Mouse (Mus musculus): ENCODE results near the gene Nfia. TPM values are rescaled to one million over a fixed set of nuclear protein-coding genes. Genes with fewer than 3 reads are reported as not detected.

Gene Nfia
- polyA plus RNA-seq, 1 experiment from 2014 or later, result 51.0 TPM

DNA sequence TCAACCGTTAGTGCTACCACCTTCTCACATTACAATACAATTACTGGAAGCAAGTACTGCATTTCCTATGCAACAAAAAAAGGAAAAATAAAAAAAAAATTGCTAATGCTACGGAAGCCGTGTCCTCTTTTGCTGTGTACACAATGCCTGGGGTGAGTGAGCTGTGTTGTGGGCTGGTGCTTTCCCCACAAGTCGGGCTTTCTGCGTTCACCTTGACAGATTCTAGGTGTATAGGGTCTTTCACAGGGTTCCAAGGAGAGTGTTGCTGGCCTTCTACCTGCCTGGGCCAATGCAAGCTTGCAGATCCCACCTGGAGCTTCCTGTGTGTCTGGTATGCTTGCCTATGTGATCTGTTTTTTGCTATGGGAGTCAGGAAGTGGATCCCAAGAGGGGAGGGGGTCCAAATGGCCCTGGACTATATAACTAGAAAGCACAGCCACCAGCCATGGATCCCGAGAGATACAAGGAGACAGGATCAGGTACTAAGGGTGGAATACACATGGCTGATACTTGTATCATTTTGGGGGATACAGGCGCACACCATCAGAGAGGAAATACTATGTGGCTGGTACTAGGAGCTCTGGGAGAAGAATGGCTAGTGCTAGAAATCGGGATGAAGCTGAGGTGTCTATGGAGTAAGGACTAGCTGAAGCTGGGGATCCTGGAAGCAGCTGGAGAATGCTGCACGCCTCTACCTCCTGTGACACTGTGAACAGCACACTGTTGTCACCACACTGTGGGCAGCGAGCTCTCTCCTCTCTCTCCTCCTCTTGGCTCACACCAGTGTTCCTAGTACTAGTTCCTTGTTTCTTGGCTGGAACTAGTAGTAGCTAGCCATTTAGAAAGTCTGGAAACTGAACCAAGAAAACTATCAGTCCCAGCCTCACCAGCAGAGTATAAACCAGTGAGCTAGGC, 346.5 kb downstream of the Nfia start:
- no peaks in the 10 kb centered on the region for H3K9me3 ChIP-seq
- no peaks in the 10 kb centered on the region for H3K36me3 ChIP-seq
- H3K4me1 ChIP-seq, result no peaks in the 10 kb centered on the region; the same call in 1 of the 2 replicates
- 0 out of 2 replicates have a peak overlapping the region, but pooled peaks have one; percentile 23 for H3K27ac ChIP-seq
- 0 out of 2 replicates have a peak, but pooled peaks have one; percentile 44 for ATAC-seq (ENCODE audit: insufficient number of reproducible peaks, insufficient read depth, low FRiP score, low TSS enrichment)
- H3K9ac ChIP-seq, result no peak overlapping the region
- H3K4me3 ChIP-seq, result no peak overlapping the region
- no peaks in the 10 kb centered on the region for H3K27me3 ChIP-seq
- H3K4me2 ChIP-seq (replicated peaks), result no peak overlapping the region
- WGBS, result 64% methylated on average over 10 of the region's 10 CpGs

DNA sequence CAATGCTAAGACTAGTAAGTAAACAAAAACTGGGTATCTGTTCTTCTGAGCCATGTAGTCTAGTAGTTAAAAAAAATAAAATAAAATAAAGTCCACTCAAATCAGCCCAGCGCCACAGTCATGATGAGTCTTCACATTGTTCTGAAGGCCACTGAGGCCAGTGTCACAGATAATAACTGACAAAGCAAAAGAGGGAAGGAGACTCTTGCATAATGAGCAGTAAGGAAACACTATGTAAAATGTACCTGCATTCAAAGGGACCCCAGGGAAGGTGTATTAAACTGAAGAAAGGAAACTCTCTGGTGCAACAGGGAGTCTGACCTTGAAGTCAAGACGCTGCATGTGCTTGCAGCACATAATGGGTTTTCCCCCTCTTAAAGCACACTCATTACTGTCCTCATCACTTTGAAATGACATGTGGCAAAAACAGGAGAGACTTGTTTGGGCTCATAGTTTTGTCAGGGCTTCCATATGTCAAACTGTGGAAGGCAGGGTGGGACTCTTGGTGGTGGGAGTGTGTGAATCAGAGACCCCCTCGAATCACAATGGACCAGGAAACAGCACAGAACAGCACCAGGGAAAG, 347.5 kb downstream of the Nfia start:
- no peak overlapping the region for H3K4me3 ChIP-seq
- no peaks in the 10 kb centered on the region; the same call in 1 of the 2 replicates for H3K4me1 ChIP-seq
- H3K4me2 ChIP-seq (replicated peaks), result no peak overlapping the region
- no peaks in the 10 kb centered on the region for H3K36me3 ChIP-seq
- H3K9ac ChIP-seq, result no peak overlapping the region
- H3K9me3 ChIP-seq, result no peaks in the 10 kb centered on the region
- no peak for ATAC-seq (ENCODE audit: insufficient number of reproducible peaks, insufficient read depth, low FRiP score, low TSS enrichment)
- no peak overlapping the region for H3K27ac ChIP-seq
- 72% methylated on average over 3 of the region's 3 CpGs for WGBS
- no peaks in the 10 kb centered on the region for H3K27me3 ChIP-seq

DNA sequence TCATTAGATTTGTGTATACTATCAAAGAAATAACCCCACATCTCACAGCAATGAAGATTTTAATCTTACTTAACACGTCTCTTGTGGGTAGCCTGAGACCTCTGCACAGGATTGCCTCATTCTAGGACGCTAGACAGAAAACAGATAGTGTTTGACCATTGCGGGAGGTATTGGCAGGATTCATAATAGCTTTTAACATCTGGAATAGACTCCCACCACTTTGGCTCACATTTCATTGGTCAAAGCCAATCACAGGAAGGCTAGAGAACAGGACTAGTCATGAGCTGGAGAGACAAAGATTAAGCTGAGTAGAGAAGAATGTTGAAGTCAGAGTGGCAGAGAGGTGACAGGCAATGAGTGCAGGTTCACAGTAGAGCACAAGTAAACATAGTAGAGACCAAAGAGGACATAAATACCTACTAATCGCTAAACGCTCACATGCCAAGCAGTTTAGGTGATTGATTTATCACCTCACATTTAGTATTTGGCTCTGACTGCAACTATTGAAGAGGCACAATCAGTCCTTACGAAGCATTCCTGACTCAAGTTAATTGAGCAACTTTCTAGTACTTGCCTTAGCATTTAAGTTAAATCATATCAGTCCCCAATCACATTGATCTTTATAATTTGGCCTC, 348.3 kb downstream of the Nfia start:
- ATAC-seq (ENCODE audit: insufficient number of reproducible peaks, insufficient read depth, low FRiP score, low TSS enrichment), result no peak
- Histone ChIP-seq H3K9ac (no peak overlapping the region), H3K4me3 (no peak overlapping the region), H3K4me1 (no peaks in the 10 kb centered on the region; the same call in 1 of the 2 replicates), H3K27ac (no peak overlapping the region), H3K9me3 (no peaks in the 10 kb centered on the region), H3K4me2 (replicated peaks) (no peak overlapping the region), H3K36me3 (no peaks in the 10 kb centered on the region), H3K27me3 (no peaks in the 10 kb centered on the region)
- 78% methylated on average over 6 of the region's 6 CpGs for WGBS

DNA sequence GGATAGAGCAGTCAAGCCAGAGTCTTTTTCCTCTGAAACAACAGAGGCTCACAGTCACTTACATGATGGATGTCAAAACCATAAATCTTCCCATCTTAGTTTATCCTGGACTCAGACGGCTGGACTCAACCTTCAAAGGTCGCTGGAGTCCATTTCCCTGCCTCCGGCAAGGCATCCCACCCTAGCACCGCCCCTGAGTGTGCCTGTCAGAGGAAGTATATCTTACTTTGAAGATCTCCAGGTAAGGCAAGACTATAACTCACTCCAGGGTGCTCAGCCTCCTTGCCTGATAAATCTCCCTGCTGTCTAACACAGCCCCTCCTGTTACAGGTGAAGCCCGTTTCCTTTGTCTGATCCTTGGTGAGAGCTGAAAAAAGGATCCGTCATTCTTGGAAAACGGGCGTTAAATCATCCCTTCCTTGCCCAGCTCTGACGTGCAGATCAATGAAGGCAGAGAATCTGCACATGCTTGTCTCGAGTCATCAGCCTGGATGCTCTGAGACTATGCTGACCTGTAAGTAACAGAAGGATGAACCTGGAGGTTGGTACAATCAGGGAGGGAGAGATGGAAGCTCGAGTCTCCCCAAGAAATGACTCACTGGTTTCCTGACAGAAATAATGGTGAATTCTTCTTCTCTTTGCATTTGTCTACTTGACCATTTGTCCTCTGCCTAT, 353.6 kb downstream of the Nfia start:
- 70% methylated on average over 11 of the region's 11 CpGs for WGBS
- Histone ChIP-seq H3K4me3 (no peak overlapping the region), H3K36me3 (no peaks in the 10 kb centered on the region), H3K4me2 (replicated peaks) (no peak overlapping the region), H3K27me3 (no peaks in the 10 kb centered on the region), H3K9me3 (no peaks in the 10 kb centered on the region), H3K9ac (no peak overlapping the region), H3K27ac (no peak overlapping the region), H3K4me1 (no peaks in the 10 kb centered on the region)
- no peak for ATAC-seq (ENCODE audit: insufficient number of reproducible peaks, insufficient read depth, low FRiP score, low TSS enrichment)

DNA sequence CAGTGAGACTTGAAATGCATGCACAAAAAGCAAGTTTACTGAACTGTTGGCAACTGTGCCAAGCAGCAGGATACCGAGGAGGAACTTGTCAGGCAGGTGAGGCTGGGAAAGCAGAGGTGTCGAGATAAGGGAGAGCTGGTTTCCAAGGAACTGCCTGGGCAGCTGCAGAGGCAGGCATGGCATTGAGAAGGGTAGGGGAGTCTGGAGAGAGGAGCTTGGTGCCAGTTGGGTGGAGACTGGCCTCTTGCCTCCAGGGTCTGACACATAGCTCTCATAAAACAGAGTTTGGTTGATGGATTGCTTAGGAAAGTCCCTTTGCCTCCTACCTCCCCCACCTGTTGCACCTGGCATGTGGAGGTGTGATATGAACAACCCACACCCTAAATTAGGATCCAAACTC, 358.3 kb downstream of the Nfia start:
- no peak for ATAC-seq (ENCODE audit: insufficient number of reproducible peaks, insufficient read depth, low FRiP score, low TSS enrichment)
- H3K27me3 ChIP-seq, result no peaks in the 10 kb centered on the region
- 71% methylated on average over 2 of the region's 2 CpGs for WGBS
- no peak overlapping the region for H3K4me2 ChIP-seq (replicated peaks)
- no peaks in the 10 kb centered on the region for H3K4me1 ChIP-seq
- H3K27ac ChIP-seq, result no peak overlapping the region
- H3K9ac ChIP-seq, result no peak overlapping the region
- no peaks in the 10 kb centered on the region for H3K9me3 ChIP-seq
- no peak overlapping the region for H3K4me3 ChIP-seq
- H3K36me3 ChIP-seq, result no peaks in the 10 kb centered on the region

DNA sequence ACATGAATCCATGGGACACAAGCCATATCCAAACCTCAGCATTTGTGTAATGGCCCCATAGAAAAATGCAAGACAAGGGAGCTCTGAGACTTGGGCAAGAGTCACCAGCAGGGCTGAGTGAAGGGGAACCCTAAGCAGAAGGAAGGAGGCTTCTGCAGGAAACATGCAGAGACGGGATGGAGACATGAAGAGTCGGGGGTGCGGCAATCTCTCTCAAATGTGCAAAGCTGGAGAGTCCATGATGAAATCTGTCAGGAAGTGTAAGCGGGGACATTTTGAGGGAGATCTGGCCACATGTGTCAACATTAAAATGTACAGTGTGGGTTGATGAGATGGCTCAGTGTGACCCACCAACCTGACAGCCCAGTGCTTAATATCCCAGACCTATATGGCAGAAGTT, 361.5 kb downstream of the Nfia start:
- Histone ChIP-seq H3K9me3 (no peaks in the 10 kb centered on the region), H3K4me1 (no peaks in the 10 kb centered on the region), H3K4me2 (replicated peaks) (no peak overlapping the region), H3K9ac (no peak overlapping the region), H3K4me3 (no peak overlapping the region), H3K27me3 (no peaks in the 10 kb centered on the region), H3K36me3 (no peaks in the 10 kb centered on the region), H3K27ac (no peak overlapping the region)
- WGBS, result 96% methylated on average over 4 of the region's 4 CpGs
- ATAC-seq (ENCODE audit: insufficient number of reproducible peaks, insufficient read depth, low FRiP score, low TSS enrichment), result no peak

DNA sequence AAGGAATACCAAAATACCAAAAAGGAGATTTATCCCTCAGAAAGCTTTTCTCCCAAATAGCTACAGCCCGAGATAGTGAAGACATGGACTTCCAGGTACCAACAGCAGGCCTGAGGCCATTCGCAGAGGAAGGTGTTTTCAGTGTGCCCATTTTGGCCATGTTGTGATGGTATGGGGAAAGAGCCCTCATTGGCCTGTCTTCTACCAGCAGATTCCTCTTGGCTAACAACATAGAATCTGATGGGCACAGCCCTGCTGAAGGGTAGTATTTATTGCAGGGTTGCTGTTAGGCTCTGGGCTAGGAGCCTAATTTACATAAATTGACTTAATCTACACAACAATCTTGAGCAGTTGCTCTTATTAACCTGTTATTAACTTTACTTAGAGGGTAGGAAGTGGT, 363.5 kb downstream of the Nfia start:
- 93% methylated on average over 2 of the region's 2 CpGs for WGBS
- Histone ChIP-seq H3K27ac (no peak overlapping the region), H3K4me1 (no peaks in the 10 kb centered on the region), H3K9me3 (no peaks in the 10 kb centered on the region), H3K4me2 (replicated peaks) (no peak overlapping the region), H3K4me3 (no peak overlapping the region), H3K36me3 (no peaks in the 10 kb centered on the region), H3K27me3 (no peaks in the 10 kb centered on the region), H3K9ac (no peak overlapping the region)
- ATAC-seq (ENCODE audit: insufficient number of reproducible peaks, insufficient read depth, low FRiP score, low TSS enrichment), result no peak

DNA sequence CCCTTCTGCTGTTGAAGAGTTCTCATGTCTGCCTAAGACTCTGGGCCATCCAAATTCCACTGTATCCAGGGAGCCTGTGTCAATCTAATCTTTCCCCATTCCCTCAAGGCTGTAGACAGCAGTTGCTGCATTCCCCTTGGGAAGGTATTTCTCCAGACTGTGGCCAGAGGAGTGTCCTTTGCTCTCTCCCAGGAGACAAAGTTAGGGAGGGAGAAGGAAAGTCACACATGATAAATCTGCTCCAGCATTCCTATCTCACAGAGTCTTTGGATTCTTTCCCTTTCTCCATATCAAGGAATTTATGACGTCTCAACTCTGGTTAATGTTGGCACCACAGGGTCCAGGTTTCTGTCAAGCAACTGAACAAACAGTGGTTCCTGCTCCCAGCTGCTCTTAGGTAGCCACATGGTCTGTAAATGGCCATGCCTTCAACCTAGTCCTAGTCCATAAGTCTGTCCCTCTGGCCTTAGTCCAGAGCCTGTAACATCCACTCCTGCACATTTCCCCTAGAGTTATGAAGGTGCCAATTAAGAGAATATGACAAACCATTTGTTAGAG, 370.4 kb downstream of the Nfia start:
- WGBS, result 83% methylated on average over 1 of the region's 1 CpGs
- no peaks in the 10 kb centered on the region for H3K27me3 ChIP-seq
- no peaks in the 10 kb centered on the region for H3K36me3 ChIP-seq
- no peak overlapping the region for H3K9ac ChIP-seq
- no peak for ATAC-seq (ENCODE audit: insufficient number of reproducible peaks, insufficient read depth, low FRiP score, low TSS enrichment)
- no peak overlapping the region for H3K4me3 ChIP-seq
- H3K4me1 ChIP-seq, result no peaks in the 10 kb centered on the region
- H3K9me3 ChIP-seq, result no peaks in the 10 kb centered on the region
- no peak overlapping the region for H3K27ac ChIP-seq
- H3K4me2 ChIP-seq (replicated peaks), result no peak overlapping the region

DNA sequence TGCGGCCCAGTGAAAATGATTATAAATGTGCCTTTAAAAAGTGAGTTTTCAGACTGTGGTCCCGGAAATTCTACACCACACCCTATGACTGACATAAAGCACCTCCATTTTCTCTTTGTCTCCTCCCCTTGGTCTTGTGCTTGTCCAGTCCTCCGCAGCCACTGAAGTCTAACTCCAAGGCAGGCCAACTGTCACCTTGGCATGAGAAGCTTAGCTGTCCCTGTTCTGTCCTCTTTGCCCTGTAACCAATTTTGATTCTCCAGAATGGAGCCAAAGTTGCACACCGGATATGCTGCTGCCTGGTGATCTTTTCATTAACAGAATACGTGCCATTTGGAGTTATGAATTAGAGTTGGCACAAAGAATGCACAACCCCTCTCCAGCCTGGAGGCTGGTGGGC, 378.0 kb downstream of the Nfia start:
- H3K36me3 ChIP-seq, result no peaks in the 10 kb centered on the region
- no peak overlapping the region for H3K27ac ChIP-seq
- H3K27me3 ChIP-seq, result no peaks in the 10 kb centered on the region
- H3K4me2 ChIP-seq (replicated peaks), result no peak overlapping the region
- ATAC-seq (ENCODE audit: insufficient number of reproducible peaks, insufficient read depth, low FRiP score, low TSS enrichment), result no peak
- no peaks in the 10 kb centered on the region for H3K9me3 ChIP-seq
- H3K4me1 ChIP-seq, result no peaks in the 10 kb centered on the region
- 79% methylated on average over 5 of the region's 5 CpGs for WGBS
- H3K9ac ChIP-seq, result no peak overlapping the region
- no peak overlapping the region for H3K4me3 ChIP-seq

DNA sequence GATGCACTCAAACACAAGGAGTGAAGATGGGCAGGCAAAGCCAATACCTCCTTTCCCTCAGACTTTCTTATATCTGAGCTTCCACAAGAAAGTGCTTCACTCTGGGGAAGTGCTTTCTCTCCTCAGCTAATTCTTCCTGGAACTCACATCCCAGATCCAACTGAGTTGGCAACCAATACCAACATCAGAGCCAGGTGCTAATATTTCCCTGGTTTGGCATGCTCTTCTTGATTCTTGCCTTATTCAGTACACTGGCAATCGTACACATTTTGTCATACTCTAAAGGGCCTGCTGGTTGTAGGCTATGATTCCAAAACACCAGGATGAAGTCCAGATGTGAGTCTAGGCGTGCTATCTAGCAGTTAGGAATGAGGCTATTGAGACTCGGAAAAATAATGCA, 385.4 kb downstream of the Nfia start:
- 73% methylated on average over 3 of the region's 3 CpGs for WGBS
- no peak overlapping the region for H3K4me2 ChIP-seq (replicated peaks)
- H3K9ac ChIP-seq, result no peak overlapping the region
- H3K27me3 ChIP-seq, result no peaks in the 10 kb centered on the region
- no peaks in the 10 kb centered on the region for H3K4me1 ChIP-seq
- no peaks in the 10 kb centered on the region for H3K36me3 ChIP-seq
- no peaks in the 10 kb centered on the region for H3K9me3 ChIP-seq
- H3K4me3 ChIP-seq, result no peak overlapping the region
- H3K27ac ChIP-seq, result no peak overlapping the region
- no peak for ATAC-seq (ENCODE audit: insufficient number of reproducible peaks, insufficient read depth, low FRiP score, low TSS enrichment)

DNA sequence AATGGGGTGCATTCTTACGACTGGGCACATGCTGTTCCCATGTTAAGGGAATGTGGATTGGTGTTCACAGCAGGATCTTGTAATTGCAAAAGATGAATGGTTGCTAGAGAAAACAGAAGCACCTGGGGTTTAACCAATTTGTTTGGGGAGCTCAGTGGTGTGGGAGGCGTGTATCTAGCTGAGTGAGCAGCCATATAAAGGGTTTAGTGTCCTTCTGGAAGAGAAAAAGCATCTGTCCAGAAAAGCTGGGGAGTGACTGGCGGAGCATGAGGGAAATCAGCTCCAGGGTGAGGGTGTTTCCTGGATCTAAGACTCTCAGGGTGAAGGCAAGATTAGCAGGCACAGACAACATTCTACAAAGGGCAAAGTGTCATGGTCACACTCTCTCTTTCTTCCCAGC, 393.8 kb downstream of the Nfia start:
- no peak overlapping the region for H3K27ac ChIP-seq
- H3K4me1 ChIP-seq, result no peaks in the 10 kb centered on the region
- no peaks in the 10 kb centered on the region for H3K36me3 ChIP-seq
- WGBS, result 56% methylated on average over 3 of the region's 3 CpGs
- H3K4me2 ChIP-seq (replicated peaks), result no peak overlapping the region
- ATAC-seq (ENCODE audit: insufficient number of reproducible peaks, insufficient read depth, low FRiP score, low TSS enrichment), result no peak
- no peaks in the 10 kb centered on the region for H3K9me3 ChIP-seq
- no peak overlapping the region for H3K4me3 ChIP-seq
- H3K27me3 ChIP-seq, result no peaks in the 10 kb centered on the region
- no peak overlapping the region for H3K9ac ChIP-seq
